Comparison of ENCODE assay signal across 9 mouse cellular contexts in genomic region chr10:59916649-59917048, GRCm38 (mm10). TPM values are rescaled to one million over a fixed set of nuclear protein-coding genes. Genes with fewer than 3 reads are reported as not detected.
DNase-seq lines count a peak whose midpoint lies in the region; ATAC-seq and TF ChIP-seq lines count a peak whose summit lies in the region.
"Had no signal": no experiment of that assay in that cellular context is flagged by ENCODE, and none has a peak within 500 bp of the region (broad histone marks: within the 10 kb centered on the region; RNA-seq: fewer than 3 reads in every experiment).

No protein-coding gene starts in this region.

- peak overlapping the region; percentile 24 for H3K4me3 ChIP-seq in embryonic facial prominence, embryonic 14.5 days (ENCODE audit: low read depth, low read length)
- H3K4me3 ChIP-seq in lung, postnatal 0 days (ENCODE audit: low read depth, low read length): peak overlapping the region; percentile 16; the same call in 1 of the 2 replicates
- peak overlapping the region; percentile 37 for H3K4me3 ChIP-seq in stomach, embryonic 16.5 days (replicated peaks; ENCODE audit: low read length)

- peak; percentile 89 for ATAC-seq in embryonic facial prominence, embryonic 14.5 days (ENCODE audit: low read depth)
- ATAC-seq in lung, postnatal 0 days: peak; percentile 69
- peak; percentile 83 for ATAC-seq in stomach, embryonic 16.5 days (ENCODE audit: insufficient read depth, low FRiP score)

- H3K4me1 ChIP-seq in embryonic facial prominence, embryonic 14.5 days (ENCODE audit: control insufficient read depth, insufficient read depth, low read length): peaks cover 31% of the 10 kb centered on the region
- H3K4me1 ChIP-seq in lung, postnatal 0 days (ENCODE audit: insufficient read depth, low read depth, low read length): peaks cover 33% of the 10 kb centered on the region; the same call in 1 of the 2 replicates
- peaks cover 42% of the 10 kb centered on the region for H3K4me1 ChIP-seq in stomach, embryonic 16.5 days (ENCODE audit: control insufficient read depth, insufficient read depth, low read length)

- H3K4me2 ChIP-seq in embryonic facial prominence, embryonic 14.5 days (ENCODE audit: low read depth, low read length): peak overlapping the region; percentile 57
- peak overlapping the region; percentile 56 for H3K4me2 ChIP-seq in lung, postnatal 0 days (replicated peaks; ENCODE audit: low read depth, low read length)
- peak overlapping the region; percentile 66 for H3K4me2 ChIP-seq in stomach, embryonic 16.5 days (ENCODE audit: low read depth, low read length)

- no peaks in the 10 kb centered on the region for H3K27me3 ChIP-seq in embryonic facial prominence, embryonic 14.5 days (replicated peaks; ENCODE audit: control insufficient read depth, insufficient read depth, low read length)
- H3K27me3 ChIP-seq in lung, postnatal 0 days (replicated peaks; ENCODE audit: insufficient read depth, low read length): no peaks in the 10 kb centered on the region
- H3K27me3 ChIP-seq in stomach, embryonic 16.5 days (ENCODE audit: control insufficient read depth, insufficient read depth, low read length): no peaks in the 10 kb centered on the region

- TF ChIP-seq CTCF in lung, postnatal 0 days (IDR thresholded peaks at IDR 0.05): no peak

- peak overlapping the region; percentile 53 for H3K9ac ChIP-seq in embryonic facial prominence, embryonic 14.5 days (ENCODE audit: low read depth, low read length)
- peak overlapping the region; percentile 16; the same call in 1 of the 2 replicates for H3K9ac ChIP-seq in lung, postnatal 0 days (replicated peaks; ENCODE audit: low read depth)
- H3K9ac ChIP-seq in stomach, embryonic 16.5 days (ENCODE audit: low read length): peak overlapping the region; percentile 65

- peak overlapping the region; percentile 80 for H3K27ac ChIP-seq in embryonic facial prominence, embryonic 14.5 days (replicated peaks; ENCODE audit: low read depth, low read length)
- peak overlapping the region; percentile 84 for H3K27ac ChIP-seq in lung, postnatal 0 days (ENCODE audit: low read length)
- peak overlapping the region; percentile 93 for H3K27ac ChIP-seq in stomach, embryonic 16.5 days (ENCODE audit: low read length)
- H3K27ac ChIP-seq: macrophage had no signal

- WGBS in embryonic facial prominence, embryonic 14.5 days: 2% methylated on average over 10 of the region's 10 CpGs
- WGBS in lung, postnatal 0 days: 1% methylated on average over 10 of the region's 10 CpGs
- WGBS in stomach, embryonic 16.5 days: 2% methylated on average over 10 of the region's 10 CpGs

- no peaks in the 10 kb centered on the region for H3K36me3 ChIP-seq in embryonic facial prominence, embryonic 14.5 days (ENCODE audit: control insufficient read depth, insufficient read depth, low read length)
- H3K36me3 ChIP-seq in lung, postnatal 0 days (ENCODE audit: insufficient read depth, low read length): no peaks in the 10 kb centered on the region
- no peaks in the 10 kb centered on the region for H3K36me3 ChIP-seq in stomach, embryonic 16.5 days (ENCODE audit: control insufficient read depth, insufficient read depth, low read length)

- no peak for TF ChIP-seq EP300 in lung, postnatal 0 days (IDR thresholded peaks at IDR 0.05)

- DNase-seq in kidney, adult 11 months: peak; percentile 53
- DNase-seq in kidney, adult 8-10 months: no peak
- peak; percentile 93 for DNase-seq in embryonic facial prominence, embryonic 14.5 days (ENCODE audit: low spot score)
- peak; percentile 44 for DNase-seq in induced T-regulatory cell, adult 2 months (ENCODE audit: low read depth)
- peak; percentile 86 for DNase-seq in lung, postnatal 0 days (ENCODE audit: low spot score)
- DNase-seq in gastrocnemius, postnatal 10 days: no peak
- DNase-seq in layer of hippocampus, adult 11-12 months (ENCODE audit: low spot score): no peak

- no peaks in the 10 kb centered on the region for H3K9me3 ChIP-seq in embryonic facial prominence, embryonic 14.5 days (ENCODE audit: control insufficient read depth, low read length)
- H3K9me3 ChIP-seq in lung, postnatal 0 days (ENCODE audit: low read length): no peaks in the 10 kb centered on the region
- H3K9me3 ChIP-seq in stomach, embryonic 16.5 days (replicated peaks; ENCODE audit: control insufficient read depth, low read length): no peaks in the 10 kb centered on the region

RNA-seq across cellular contexts. Expression of gene Ddit4, which starts 35.0 kb away (rescaled TPM):
- 8.7 and 9.2 TPM in 2 replicates for polyA plus RNA-seq in embryonic facial prominence, embryonic 14.5 days (2014; fragmentation: Nextera tagmentation; extraction: Ambion mirVana)
- 21.2 and 28.1 TPM in 2 replicates for polyA plus RNA-seq in lung, postnatal 0 days (2015; fragmentation: Nextera tagmentation; extraction: Ambion mirVana)
- polyA plus RNA-seq in stomach, embryonic 16.5 days (2015; fragmentation: Nextera tagmentation; extraction: Ambion mirVana): 30.4 and 34.8 TPM in 2 replicates
- total RNA-seq in gastrocnemius, postnatal 10 days (2021): 10 to 100 TPM; 14.2 to 39.1 TPM

RNA-seq across cellular contexts. Expression of gene Dnajb12, which starts 37.3 kb away (rescaled TPM):
- 25.5 and 28.7 TPM in 2 replicates for polyA plus RNA-seq in embryonic facial prominence, embryonic 14.5 days (2014; fragmentation: Nextera tagmentation; extraction: Ambion mirVana)
- polyA plus RNA-seq in lung, postnatal 0 days (2015; fragmentation: Nextera tagmentation; extraction: Ambion mirVana): 19.8 and 24.4 TPM in 2 replicates
- 20.4 and 26.1 TPM in 2 replicates for polyA plus RNA-seq in stomach, embryonic 16.5 days (2015; fragmentation: Nextera tagmentation; extraction: Ambion mirVana)
- 10 to 100 TPM; 44.0 to 44.9 TPM for total RNA-seq in gastrocnemius, postnatal 10 days (2021)

Comparison
In these comparisons a context has a peak if more than half of its experiments do, and no peak if none do; other contexts are left out.
1. DNase-seq: peak in kidney, adult 11 months (single experiment), embryonic facial prominence, embryonic 14.5 days (single experiment), induced T-regulatory cell, adult 2 months (single experiment) and lung, postnatal 0 days (single experiment); none in kidney, adult 8-10 months (0 of 2), gastrocnemius, postnatal 10 days (single experiment) and layer of hippocampus, adult 11-12 months (single experiment).
2. Peak in every context shown above with its lines, with median percentiles within 50 percentile points of each other: ATAC-seq, H3K27ac ChIP-seq, H3K4me2 ChIP-seq, H3K4me3 ChIP-seq and H3K9ac ChIP-seq.